9 mouse cellular contexts compared by ENCODE assay signal in genomic region chr12:32926331-32927172, GRCm38 (mm10). TPM values are rescaled to one million over a fixed set of nuclear protein-coding genes. Genes with fewer than 3 reads are reported as not detected.
DNase-seq lines count a peak whose midpoint lies in the region; ATAC-seq and TF ChIP-seq lines count a peak whose summit lies in the region.
"Had no signal": no experiment of that assay in that cellular context is flagged by ENCODE, and none has a peak within 500 bp of the region (broad histone marks: within the 10 kb centered on the region; RNA-seq: fewer than 3 reads in every experiment).

No protein-coding gene starts in this region.

- no peaks in the 10 kb centered on the region for H3K9me3 ChIP-seq in liver, embryonic 11.5 days (ENCODE audit: control insufficient read depth, low read length)
- no peaks in the 10 kb centered on the region for H3K9me3 ChIP-seq in neural tube, embryonic 13.5 days

- no peak overlapping the region for H3K4me3 ChIP-seq in liver, adult 2 months (ENCODE audit: insufficient read depth, low read depth, low read length)
- no peak overlapping the region for H3K4me3 ChIP-seq in liver, embryonic 11.5 days (ENCODE audit: low read depth, low read length)
- no peak overlapping the region for H3K4me3 ChIP-seq in neural tube, embryonic 13.5 days
- no peak overlapping the region for H3K4me3 ChIP-seq in thymus, adult 2 months (ENCODE audit: control insufficient read depth, insufficient read depth, low read length)

- H3K79me2 ChIP-seq in liver, adult 2 months (ENCODE audit: control insufficient read depth, insufficient read depth, low read length), result no peaks in the 10 kb centered on the region

- TF ChIP-seq CTCF in liver, adult 2 months (IDR thresholded peaks at IDR 0.05; ENCODE audit: low read depth, low read length), result no peak
- no peak for TF ChIP-seq CTCF in thymus, adult 2 months (IDR thresholded peaks at IDR 0.05; ENCODE audit: borderline replicate concordance, control insufficient read depth, extremely low read depth, insufficient read depth, low read length, poor library complexity)

- peak; percentile 35 for DNase-seq in liver, adult 2 months (ENCODE audit: extremely low read depth, low read depth, low spot score)
- DNase-seq in liver, embryonic 11.5 days (ENCODE audit: low spot score), result no peak
- DNase-seq in cerebellum, postnatal 25 days, result peak; percentile 44 to 66
- DNase-seq in gonadal fat pad, adult 2 months (ENCODE audit: low read depth), result peak; percentile 56
- DNase-seq in layer of hippocampus, postnatal 25 days (ENCODE audit: extremely low spot score in 1 of 2, low spot score in 1 of 2), result peak; percentile 21 to 35
- no peak for DNase-seq in thymus, adult 2 months
- DNase-seq in natural killer cell, adult 2 months (ENCODE audit: low spot score in 2 of 2), result no peak

- H3K4me2 ChIP-seq in liver, embryonic 11.5 days, result no peak overlapping the region
- peak overlapping the region; percentile 20 for H3K4me2 ChIP-seq in neural tube, embryonic 13.5 days

- TF ChIP-seq POLR2A in liver, adult 2 months (IDR thresholded peaks at IDR 0.05; ENCODE audit: extremely low read depth, insufficient read depth, low read length), result no peak
- no peak for TF ChIP-seq POLR2A in thymus, adult 2 months (IDR thresholded peaks at IDR 0.05; ENCODE audit: control insufficient read depth, extremely low read depth, insufficient read depth, low read length, poor library complexity)

- no peaks in the 10 kb centered on the region for H3K36me3 ChIP-seq in liver, adult 2 months (ENCODE audit: control insufficient read depth, insufficient read depth, low read length)
- H3K36me3 ChIP-seq in liver, embryonic 11.5 days (ENCODE audit: control insufficient read depth, insufficient read depth, low read length), result no peaks in the 10 kb centered on the region
- no peaks in the 10 kb centered on the region for H3K36me3 ChIP-seq in neural tube, embryonic 13.5 days
- H3K36me3 ChIP-seq in thymus, adult 2 months (ENCODE audit: control insufficient read depth, insufficient read depth, low read length), result no peaks in the 10 kb centered on the region

- 69% methylated on average over 18 of the region's 18 CpGs for WGBS in liver, adult 2 months
- 70% methylated on average over 18 of the region's 18 CpGs for WGBS in liver, embryonic 11.5 days
- WGBS in neural tube, embryonic 13.5 days, result 50% methylated on average over 18 of the region's 18 CpGs
- 93% methylated on average over 18 of the region's 18 CpGs for WGBS in thymus, adult 2 months

- no peak for ATAC-seq in liver, embryonic 11.5 days (replicated peaks; ENCODE audit: low FRiP score)
- peak; percentile 77 for ATAC-seq in neural tube, embryonic 13.5 days (ENCODE audit: low read depth)

- H3K27ac ChIP-seq in liver, adult 2 months (replicated peaks; ENCODE audit: insufficient read depth, low read depth, low read length), result no peak overlapping the region
- no peak overlapping the region for H3K27ac ChIP-seq in liver, embryonic 11.5 days (ENCODE audit: low read depth, low read length)
- peak overlapping the region; percentile 73 for H3K27ac ChIP-seq in neural tube, embryonic 13.5 days (replicated peaks)
- no peak overlapping the region for H3K27ac ChIP-seq in thymus, adult 2 months (ENCODE audit: control insufficient read depth, insufficient read depth, low read length)
- H3K27ac ChIP-seq: liver, embryonic 14.5 days had no signal

- H3K27me3 ChIP-seq in liver, adult 2 months (ENCODE audit: control insufficient read depth, insufficient read depth, low read length), result no peaks in the 10 kb centered on the region
- no peaks in the 10 kb centered on the region for H3K27me3 ChIP-seq in liver, embryonic 11.5 days (replicated peaks; ENCODE audit: control insufficient read depth, insufficient read depth, low read length)
- 0 out of 2 replicates have a peak, but pooled peaks cover 7% of the 10 kb centered on the region for H3K27me3 ChIP-seq in neural tube, embryonic 13.5 days
- H3K27me3 ChIP-seq in thymus, adult 2 months (ENCODE audit: control insufficient read depth, insufficient read depth, low read length), result no peaks in the 10 kb centered on the region

- no peak overlapping the region for H3K9ac ChIP-seq in liver, adult 2 months (ENCODE audit: low read depth, low read length)
- H3K9ac ChIP-seq in liver, embryonic 11.5 days (ENCODE audit: low read depth, low read length), result no peak overlapping the region
- H3K9ac ChIP-seq in neural tube, embryonic 13.5 days, result no peak overlapping the region
- H3K9ac ChIP-seq: liver, embryonic 14.5 days had no signal

- H3K4me1 ChIP-seq in liver, adult 2 months (ENCODE audit: control insufficient read depth, insufficient read depth, low read length), result no peaks in the 10 kb centered on the region; the same call in 1 of the 2 replicates
- H3K4me1 ChIP-seq in liver, embryonic 11.5 days (replicated peaks; ENCODE audit: control insufficient read depth, insufficient read depth, low read length), result no peaks in the 10 kb centered on the region
- H3K4me1 ChIP-seq in neural tube, embryonic 13.5 days (replicated peaks), result peaks cover 22% of the 10 kb centered on the region
- no peaks in the 10 kb centered on the region for H3K4me1 ChIP-seq in thymus, adult 2 months (replicated peaks; ENCODE audit: control insufficient read depth, insufficient read depth, low read length)

RNA-seq across cellular contexts. Expression of gene Sypl, which starts 27.1 kb away (rescaled TPM):
- 38.6 and 42.0 TPM in 2 replicates for total RNA-seq in liver, adult 2 months (2014; rRNA removed)
- polyA plus RNA-seq in liver, adult 2 months (2012; rRNA removed), result 41.2 and 48.4 TPM in 2 replicates
- polyA plus RNA-seq in liver, embryonic 11.5 days (2014; fragmentation: Nextera tagmentation; extraction: Ambion mirVana), result 72.6 and 75.2 TPM in 2 replicates
- 108 and 139 TPM in 2 replicates for polyA plus RNA-seq in gonadal fat pad, adult 2 months (2012; rRNA removed)
- 10 to 100 TPM; 41.2 to 44.4 TPM for total RNA-seq in layer of hippocampus, postnatal 25 days (2021)
- polyA plus RNA-seq in neural tube, embryonic 13.5 days (2015; fragmentation: Nextera tagmentation; extraction: Ambion mirVana), result 39.8 and 50.9 TPM in 2 replicates
- polyA plus RNA-seq in thymus, adult 2 months (2012; rRNA removed), result 44.8 and 62.4 TPM in 2 replicates

Comparison
In these comparisons a context has a peak if more than half of its experiments do, and no peak if none do; other contexts are left out.
1. DNase-seq: peak in liver, adult 2 months (single experiment), cerebellum, postnatal 25 days (2 of 2), gonadal fat pad, adult 2 months (single experiment) and layer of hippocampus, postnatal 25 days (2 of 2); none in liver, embryonic 11.5 days (single experiment), thymus, adult 2 months (single experiment) and natural killer cell, adult 2 months (0 of 2).